In genomic region chr1:183349840-183350239, GRCm38 (mm10) we compare ENCODE assay signal across 9 mouse cellular contexts. TPM values are rescaled to one million over a fixed set of nuclear protein-coding genes. Genes with fewer than 3 reads are reported as not detected.
A peak's percentile ranks its signal among the peaks of the same experiment; 100 is the strongest.
DNase-seq lines count a peak whose midpoint lies in the region; ATAC-seq and TF ChIP-seq lines count a peak whose summit lies in the region.
"Had no signal": no experiment of that assay in that cellular context is flagged by ENCODE, and none has a peak within 500 bp of the region (broad histone marks: within the 10 kb centered on the region; RNA-seq: fewer than 3 reads in every experiment).

No protein-coding gene starts in this region.

- H3K4me3 ChIP-seq in liver, postnatal 0 days (ENCODE audit: low read depth, low read length), result no peak overlapping the region
- H3K4me3 ChIP-seq: limb, embryonic 12.5 days had no signal

- intact Hi-C loops in gastrocnemius, postnatal 36 days (cut with DNase I), result no loop called here
- intact Hi-C loops in heart, postnatal 10 days (cut with DNase I), result no loop called here

- peak; percentile 66; the same call in 1 of the 2 replicates for TF ChIP-seq EP300 in liver, postnatal 0 days (IDR thresholded peaks at IDR 0.05; ENCODE audit: low read depth)

- H3K9ac ChIP-seq in liver, postnatal 0 days (replicated peaks), result no peak overlapping the region
- H3K9ac ChIP-seq: limb, embryonic 12.5 days had no signal

- DNase-seq in gastrocnemius, adult 18-20 months (ENCODE audit: low spot score), result peak; percentile 71
- DNase-seq in gastrocnemius, postnatal 36 days, result no peak
- DNase-seq in urinary bladder, postnatal 25 days (ENCODE audit: low spot score), result peak; percentile 27
- DNase-seq in urinary bladder, adult 2 months (ENCODE audit: low spot score), result no peak
- peak; percentile 83 to 87 for DNase-seq in cerebellum, postnatal 14 days
- DNase-seq in heart, postnatal 10 days, result peak; percentile 68 to 82
- peak; percentile 80 for DNase-seq in liver, postnatal 0 days
- peak; percentile 72 for DNase-seq in skeletal muscle tissue, adult 2 months (ENCODE audit: low read depth, low spot score)

- H3K27me3 ChIP-seq in liver, postnatal 0 days (ENCODE audit: insufficient read depth, low read length), result no peaks in the 10 kb centered on the region
- H3K27me3 ChIP-seq: limb, embryonic 12.5 days had no signal

- TF ChIP-seq CTCF in liver, postnatal 0 days (IDR thresholded peaks at IDR 0.05; ENCODE audit: low read depth), result peak; percentile 86

- 0 out of 2 replicates have a peak overlapping the region, but pooled peaks have one; percentile 62 for H3K27ac ChIP-seq in liver, postnatal 0 days (ENCODE audit: low read depth)
- H3K27ac ChIP-seq: limb, embryonic 12.5 days had no signal

- H3K36me3 ChIP-seq in liver, postnatal 0 days (replicated peaks; ENCODE audit: insufficient read depth, low read length), result peaks cover 27% of the 10 kb centered on the region

- H3K4me1 ChIP-seq in liver, postnatal 0 days (ENCODE audit: insufficient read depth), result peaks cover 7% of the 10 kb centered on the region

- no peak overlapping the region for H3K4me2 ChIP-seq in liver, postnatal 0 days (ENCODE audit: low read depth, low read length)
- H3K4me2 ChIP-seq: limb, embryonic 12.5 days had no signal

- 10% methylated on average over 6 of the region's 6 CpGs for WGBS in liver, postnatal 0 days (ENCODE audit: insufficient replicate concordance)

- peak; percentile 50 for ATAC-seq in liver, postnatal 0 days

- H3K9me3 ChIP-seq in liver, postnatal 0 days (ENCODE audit: low read length), result no peaks in the 10 kb centered on the region
- H3K9me3 ChIP-seq: limb, embryonic 12.5 days had no signal

RNA-seq across cellular contexts. Expression of gene Mia3, which starts 19.5 kb away (rescaled TPM):
- total RNA-seq in gastrocnemius, adult 18-20 months (2021), result 100 to 1,000 TPM; 195 to 197 TPM
- 100 to 1,000 TPM; 151 to 180 TPM for total RNA-seq in gastrocnemius, postnatal 36 days (2021)
- 98.3 and 111 TPM in 2 replicates for polyA plus RNA-seq in urinary bladder, adult 2 months (2012; rRNA removed)
- 100 to 1,000 TPM; 107 to 115 TPM for total RNA-seq in heart, postnatal 10 days (2021)
- polyA plus RNA-seq in liver, postnatal 0 days (2015; fragmentation: Nextera tagmentation; extraction: Ambion mirVana), result 28.2 and 30.0 TPM in 2 replicates

RNA-seq across cellular contexts. Expression of gene Taf1a, which starts 38.9 kb away (rescaled TPM):
- total RNA-seq in gastrocnemius, adult 18-20 months (2021), result 1 to 10 TPM; 5.3 to 5.9 TPM
- total RNA-seq in gastrocnemius, postnatal 36 days (2021), result 1 to 10 TPM; 3.7 to 4.8 TPM
- 32.8 and 43.1 TPM in 2 replicates for polyA plus RNA-seq in urinary bladder, adult 2 months (2012; rRNA removed)
- total RNA-seq in heart, postnatal 10 days (2021), result 1 to 10 TPM; 7.8 to 9.1 TPM
- 3.7 and 4.3 TPM in 2 replicates for polyA plus RNA-seq in liver, postnatal 0 days (2015; fragmentation: Nextera tagmentation; extraction: Ambion mirVana)

RNA-seq across cellular contexts. Expression of gene Brox, which starts 52.8 kb away (rescaled TPM):
- 10 to 100 TPM; 16.2 to 16.5 TPM for total RNA-seq in gastrocnemius, adult 18-20 months (2021)
- total RNA-seq in gastrocnemius, postnatal 36 days (2021), result 10 to 100 TPM; 16.7 to 19.2 TPM
- polyA plus RNA-seq in urinary bladder, adult 2 months (2012; rRNA removed), result 36.6 and 40.9 TPM in 2 replicates
- total RNA-seq in heart, postnatal 10 days (2021), result 10 to 100 TPM; 45.3 to 50.0 TPM
- 14.0 and 17.1 TPM in 2 replicates for polyA plus RNA-seq in liver, postnatal 0 days (2015; fragmentation: Nextera tagmentation; extraction: Ambion mirVana)

RNA-seq across cellular contexts. Expression of gene Aida, which starts 53.5 kb away (rescaled TPM):
- 10 to 100 TPM; 21.1 to 22.6 TPM for total RNA-seq in gastrocnemius, adult 18-20 months (2021)
- total RNA-seq in gastrocnemius, postnatal 36 days (2021), result 10 to 100 TPM; 18.5 to 19.4 TPM
- polyA plus RNA-seq in urinary bladder, adult 2 months (2012; rRNA removed), result 67.5 and 70.7 TPM in 2 replicates
- total RNA-seq in heart, postnatal 10 days (2021), result 10 to 100 TPM; 37.3 TPM
- polyA plus RNA-seq in liver, postnatal 0 days (2015; fragmentation: Nextera tagmentation; extraction: Ambion mirVana), result 11.8 and 12.6 TPM in 2 replicates

Comparison
In these comparisons a context has a peak if more than half of its experiments do, and no peak if none do; other contexts are left out.
1. DNase-seq: peak in gastrocnemius, adult 18-20 months (single experiment), urinary bladder, postnatal 25 days (single experiment), cerebellum, postnatal 14 days (2 of 2), heart, postnatal 10 days (2 of 2), liver, postnatal 0 days (single experiment) and skeletal muscle tissue, adult 2 months (single experiment); none in gastrocnemius, postnatal 36 days (0 of 2) and urinary bladder, adult 2 months (single experiment).